Mouse (Mus musculus) layer of hippocampus, adult 18-20 months (tissue): Measurements from ENCODE around the gene Jak1. TPM values are rescaled to one million over a fixed set of nuclear protein-coding genes. Genes with fewer than 3 reads are reported as not detected.
A peak's percentile ranks its signal among the peaks of the same experiment; 100 is the strongest.

Source experiments
- DNase-seq, 2 experiments: peaks; one replicate each; pipeline ENCODE4 v3.0.0; 2022; ENCODE audit warnings: low spot score in 2 of 2
- total RNA-seq, 2 experiments: library from RNA; stranded (reverse); gene quantifications; 2 replicates each; pipeline ENCODE4 v1.2.3; 2021

Jak1 gene
- total RNA-seq, 2 experiments from 2014 or later: 126 to 137 TPM

GRCm38 (mm10) chr4:101196407-101196806 is 68.7 kb downstream of the Jak1 start:
- no peak for DNase-seq

GRCm38 (mm10) chr4:101194170-101194569 is 70.9 kb downstream of the Jak1 start:
- no peak for DNase-seq

GRCm38 (mm10) chr4:101192241-101192976 is 72.7 kb downstream of the Jak1 start:
- no peak for DNase-seq

GRCm38 (mm10) chr4:101187381-101187780 is 77.7 kb downstream of the Jak1 start:
- no peak for DNase-seq

GRCm38 (mm10) chr4:101186591-101186990 is 78.5 kb downstream of the Jak1 start:
- DNase-seq: peak in 1 of 2 experiments; percentile 56

- no peak for DNase-seq
These were observed 79.9 kb downstream of the Jak1 start for GRCm38 (mm10) chr4:101185216-101185615.

GRCm38 (mm10) chr4:101182603-101183011 is 82.5 kb downstream of the Jak1 start:
- no peak for DNase-seq

- no peak for DNase-seq
These were observed 84.4 kb downstream of the Jak1 start for GRCm38 (mm10) chr4:101180681-101181080.

GRCm38 (mm10) chr4:101179836-101180235 is 85.2 kb downstream of the Jak1 start:
- no peak for DNase-seq

- no peak for DNase-seq
These were observed 86.0 kb downstream of the Jak1 start for GRCm38 (mm10) chr4:101179076-101179475.

- DNase-seq: no peak
These were observed 87.3 kb downstream of the Jak1 start for GRCm38 (mm10) chr4:101177796-101178195.

- no peak for DNase-seq
These were observed 89.0 kb downstream of the Jak1 start for GRCm38 (mm10) chr4:101176123-101176522.

GRCm38 (mm10) chr4:101174916-101175625 is 90.0 kb downstream of the Jak1 start:
- DNase-seq: no peak

GRCm38 (mm10) chr4:101172738-101173137 is 92.3 kb downstream of the Jak1 start:
- DNase-seq: no peak

- DNase-seq: peak in 1 of 2 experiments; percentile 69
These were observed 96.8 kb downstream of the Jak1 start for GRCm38 (mm10) chr4:101168189-101168778.

GRCm38 (mm10) chr4:101167777-101168176 is 97.3 kb downstream of the Jak1 start:
- DNase-seq: no peak

GRCm38 (mm10) chr4:101165776-101166175 is 99.3 kb downstream of the Jak1 start:
- no peak for DNase-seq

GRCm38 (mm10) chr4:101164673-101165072 is 100.4 kb downstream of the Jak1 start:
- no peak for DNase-seq

- DNase-seq: no peak
These were observed 100.9 kb downstream of the Jak1 start for GRCm38 (mm10) chr4:101164189-101164588.

- no peak for DNase-seq
These were observed 104.3 kb downstream of the Jak1 start for GRCm38 (mm10) chr4:101160821-101161220.

GRCm38 (mm10) chr4:101159191-101159764 is 105.8 kb downstream of the Jak1 start:
- DNase-seq: no peak

GRCm38 (mm10) chr4:101158282-101158681 is 106.8 kb downstream of the Jak1 start:
- peak in 1 of 2 experiments; percentile 48 for DNase-seq
